Mouse (Mus musculus): ENCODE results near the gene Smpd3.
A peak's percentile ranks its signal among the peaks of the same experiment; 100 is the strongest.

GRCm38 (mm10) chr8:106210821-106211345 is 126.9 kb downstream of the Smpd3 start, which contains the start of the genes Slc7a6os and Prmt7:
- no peak for TF ChIP-seq CTCF (IDR thresholded peaks at IDR 0.05; ENCODE audit: low read depth, low read length)
- peak; percentile 97 for TF ChIP-seq POLR2A (IDR thresholded peaks at IDR 0.05; ENCODE audit: extremely low read depth, insufficient read depth, low read length)

All from liver, adult 2 months (tissue).